Mouse (Mus musculus): ENCODE results near the gene Unc5c.

Unc5c gene

DNA sequence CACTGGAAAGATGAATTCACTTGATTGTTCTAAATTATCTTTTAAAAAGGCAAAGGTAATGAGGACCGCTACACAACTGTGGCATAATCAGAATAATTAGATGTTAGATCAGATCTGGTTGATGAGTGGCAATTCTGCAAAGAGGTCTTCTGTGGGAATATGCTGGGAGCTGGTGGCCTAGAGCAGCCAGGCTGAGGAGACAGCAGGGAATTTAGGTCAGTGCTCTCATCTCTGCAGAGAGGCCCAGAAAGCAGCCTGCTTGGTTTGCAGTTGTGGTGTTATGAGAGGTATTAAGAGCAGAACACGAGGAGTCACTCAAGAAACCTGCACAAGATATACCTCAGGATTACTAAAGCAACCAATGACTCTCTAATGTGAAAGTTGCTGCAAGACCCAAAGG, 133.9 kb downstream of the Unc5c start:
- no peak for DNase-seq (ENCODE audit: low spot score)

DNA sequence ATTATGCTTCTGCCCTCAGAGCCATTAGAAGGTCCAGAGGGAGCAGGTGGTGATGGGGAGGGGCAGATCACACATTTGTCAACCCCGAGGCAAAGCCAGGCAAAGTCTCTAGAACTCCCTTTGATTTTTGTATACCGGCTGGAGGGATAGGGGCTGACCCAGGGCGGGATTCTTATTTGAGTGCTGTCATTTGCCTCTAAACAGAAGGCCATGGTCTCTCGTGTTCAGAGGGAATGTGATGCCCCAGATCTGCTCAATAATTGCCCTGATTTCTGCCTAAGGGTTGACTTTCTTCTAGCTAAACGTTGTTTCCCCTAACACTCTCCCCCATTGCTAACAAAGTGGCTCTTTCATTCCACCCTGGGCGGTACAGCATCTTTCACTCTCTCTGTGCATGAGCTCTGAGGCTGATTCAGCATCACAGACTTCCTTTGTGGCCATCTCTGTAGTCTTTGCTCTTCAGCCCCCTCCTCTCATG, 136.1 kb downstream of the Unc5c start:
- no peak for DNase-seq (ENCODE audit: low spot score)

GRCm38 (mm10) chr3:141616718-141617117, 151.7 kb downstream of the Unc5c start:
- DNase-seq (ENCODE audit: low spot score): no peak

DNA sequence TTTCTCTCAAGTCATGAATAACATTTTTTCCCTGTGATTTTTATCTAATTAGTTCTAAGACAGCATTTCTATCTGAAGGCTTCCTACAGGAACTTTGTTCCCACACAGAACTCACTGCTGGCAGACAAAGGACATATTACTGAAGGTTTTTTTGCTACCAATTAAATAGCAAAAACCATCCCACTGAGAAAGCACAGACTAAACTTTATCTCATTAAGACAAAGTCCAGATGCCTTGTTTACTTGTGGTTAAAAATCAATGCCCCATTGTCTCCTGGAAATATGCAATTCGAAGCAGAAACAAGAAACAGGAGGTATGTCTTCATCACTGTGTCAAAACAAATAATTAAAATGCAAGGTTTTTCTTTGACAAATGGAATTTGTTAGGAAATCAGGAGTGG, 153.7 kb downstream of the Unc5c start:
- no peak for DNase-seq (ENCODE audit: low spot score)

GRCm38 (mm10) chr3:141621496-141621895, 156.5 kb downstream of the Unc5c start:
- no peak for DNase-seq (ENCODE audit: low spot score)

GRCm38 (mm10) chr3:141626935-141627638, 162.1 kb downstream of the Unc5c start:
- no peak for DNase-seq (ENCODE audit: low spot score)

GRCm38 (mm10) chr3:141627639-141627977, 162.6 kb downstream of the Unc5c start:
- no peak for DNase-seq (ENCODE audit: low spot score)

DNA sequence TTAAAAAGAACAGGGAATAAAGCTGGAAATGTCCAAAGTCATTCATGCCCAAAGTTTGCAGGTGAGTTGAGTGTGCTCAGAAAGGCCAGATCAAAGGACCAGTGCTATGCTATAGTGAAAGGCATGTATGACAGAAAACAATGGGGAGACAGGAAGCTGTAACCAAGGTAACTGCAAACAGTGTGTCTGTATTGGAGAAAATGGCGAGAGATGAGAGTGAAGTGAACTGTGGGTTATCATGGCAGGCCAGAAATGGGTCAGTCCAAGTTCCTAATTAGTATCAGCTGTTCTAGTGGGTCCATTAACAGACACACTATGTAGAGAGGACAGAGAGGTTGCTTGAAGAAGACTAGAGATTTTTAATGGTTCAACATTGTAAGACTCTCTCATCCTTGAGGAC, 164.4 kb downstream of the Unc5c start:
- DNase-seq (ENCODE audit: low spot score): no peak

DNA sequence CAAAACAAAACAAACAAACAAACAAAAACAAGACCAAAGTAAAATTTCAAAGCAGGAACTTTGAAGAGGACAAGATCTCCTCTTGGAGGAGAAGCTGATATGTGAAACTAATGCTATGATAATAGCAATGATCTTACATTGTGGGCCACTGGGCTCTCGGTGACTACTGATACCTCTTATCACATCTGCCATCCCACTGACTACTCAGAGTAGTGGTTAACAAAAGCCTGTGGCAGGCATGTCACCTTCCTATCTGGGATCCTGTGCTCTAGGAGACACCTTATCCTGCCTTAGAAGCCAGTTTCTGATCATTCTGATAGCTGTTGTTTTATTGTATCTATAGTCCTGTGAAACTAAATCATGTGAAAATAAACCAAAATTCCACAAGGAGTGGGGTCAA, 172.9 kb downstream of the Unc5c start:
- DNase-seq (ENCODE audit: low spot score): no peak

DNA sequence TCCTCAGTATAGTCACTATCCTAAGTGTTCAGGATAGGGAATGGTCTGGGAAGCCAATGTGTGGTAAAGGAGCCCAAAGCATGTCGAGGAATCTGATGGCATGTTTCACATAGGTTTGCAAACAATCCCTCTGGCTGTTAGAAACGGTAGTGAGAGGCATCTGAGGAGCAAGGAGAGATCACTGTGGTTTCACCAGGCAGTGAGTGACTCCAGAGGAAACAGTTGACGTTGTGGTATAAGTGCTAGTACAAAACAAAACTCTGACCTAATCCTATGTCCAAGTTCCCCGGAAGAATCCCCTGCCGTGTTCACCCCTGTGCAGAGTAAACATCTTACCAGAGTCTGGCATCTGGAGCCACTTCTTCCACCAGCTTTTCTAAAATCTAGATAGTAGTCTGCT, 179.2 kb downstream of the Unc5c start:
- DNase-seq (ENCODE audit: low spot score): no peak

DNA sequence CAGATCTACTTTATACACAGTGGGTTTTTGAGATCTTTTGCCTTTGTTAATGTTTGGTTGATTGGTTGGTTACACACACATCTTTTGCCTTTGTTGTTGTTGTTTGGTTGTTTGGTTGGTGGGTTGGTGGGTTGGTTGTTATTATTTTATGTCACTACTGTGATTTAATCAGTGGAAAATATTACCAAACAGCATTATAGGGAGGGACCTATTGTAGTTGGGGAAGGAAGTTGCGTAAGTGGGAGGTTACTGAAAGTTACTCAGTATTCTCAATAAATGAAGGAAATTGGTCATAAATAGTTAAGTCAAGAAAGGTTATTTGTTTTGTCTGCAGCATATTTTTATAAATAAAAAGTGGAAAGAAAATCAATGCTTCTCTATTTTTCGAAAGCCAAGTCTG, 181.6 kb downstream of the Unc5c start:
- no peak for DNase-seq (ENCODE audit: low spot score)

DNA sequence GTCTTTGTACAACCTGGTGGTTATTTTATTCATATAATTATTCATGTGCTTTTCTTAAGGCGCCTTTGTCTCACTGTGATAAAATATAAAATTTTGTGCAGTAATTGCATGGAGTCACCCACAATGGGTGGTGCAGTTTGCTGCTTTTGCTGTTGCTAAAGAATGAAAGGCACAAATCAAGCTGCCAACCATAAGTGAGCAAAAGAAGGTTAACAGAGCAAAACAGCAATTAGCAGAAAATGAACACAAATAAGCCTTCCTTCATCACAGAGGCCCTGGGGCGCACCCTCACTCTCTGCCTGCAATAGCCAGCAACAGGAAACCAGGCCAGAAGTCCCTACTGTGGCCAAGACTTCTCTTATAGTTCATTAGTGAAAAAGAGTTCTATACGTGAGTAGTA, 185.6 kb downstream of the Unc5c start:
- DNase-seq (ENCODE audit: low spot score): no peak

GRCm38 (mm10) chr3:141653915-141654314, 188.9 kb downstream of the Unc5c start:
- DNase-seq (ENCODE audit: low spot score): no peak

DNA sequence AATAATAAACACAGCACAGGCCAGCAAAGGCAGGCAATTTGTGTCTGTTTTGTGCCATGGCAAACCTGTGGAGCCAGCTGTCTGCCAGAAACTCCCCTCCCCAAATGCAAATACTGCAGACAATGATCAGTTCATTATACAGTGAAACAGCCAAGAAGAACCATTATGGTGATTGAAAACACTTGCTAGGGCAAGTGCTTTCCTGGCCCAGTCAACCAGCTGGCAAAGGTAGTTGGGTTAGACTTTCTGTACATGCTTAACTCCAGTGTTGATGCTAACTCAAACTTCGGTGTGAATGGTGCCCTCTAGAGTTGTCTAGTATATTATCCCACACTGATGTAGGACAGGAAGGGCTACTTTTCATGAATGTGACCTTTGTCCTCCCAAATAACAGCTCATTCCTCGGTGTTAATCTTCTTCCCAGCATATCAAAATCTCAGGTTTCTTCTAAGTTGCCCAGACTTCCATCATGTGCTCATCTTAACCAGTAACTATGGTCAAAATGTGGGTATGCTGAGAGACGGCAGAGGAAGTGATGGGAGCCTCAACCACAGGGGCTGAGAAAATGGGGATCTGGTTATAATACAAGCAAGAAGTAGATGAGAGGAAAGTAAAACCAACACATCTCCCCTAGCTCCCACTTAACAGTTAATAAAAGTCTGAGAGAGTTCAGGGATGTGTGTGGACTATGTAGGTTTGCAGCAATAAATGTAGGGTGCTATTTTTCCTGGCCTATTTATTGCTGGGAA, 194.2 kb downstream of the Unc5c start:
- no peak for DNase-seq (ENCODE audit: low spot score)

DNA sequence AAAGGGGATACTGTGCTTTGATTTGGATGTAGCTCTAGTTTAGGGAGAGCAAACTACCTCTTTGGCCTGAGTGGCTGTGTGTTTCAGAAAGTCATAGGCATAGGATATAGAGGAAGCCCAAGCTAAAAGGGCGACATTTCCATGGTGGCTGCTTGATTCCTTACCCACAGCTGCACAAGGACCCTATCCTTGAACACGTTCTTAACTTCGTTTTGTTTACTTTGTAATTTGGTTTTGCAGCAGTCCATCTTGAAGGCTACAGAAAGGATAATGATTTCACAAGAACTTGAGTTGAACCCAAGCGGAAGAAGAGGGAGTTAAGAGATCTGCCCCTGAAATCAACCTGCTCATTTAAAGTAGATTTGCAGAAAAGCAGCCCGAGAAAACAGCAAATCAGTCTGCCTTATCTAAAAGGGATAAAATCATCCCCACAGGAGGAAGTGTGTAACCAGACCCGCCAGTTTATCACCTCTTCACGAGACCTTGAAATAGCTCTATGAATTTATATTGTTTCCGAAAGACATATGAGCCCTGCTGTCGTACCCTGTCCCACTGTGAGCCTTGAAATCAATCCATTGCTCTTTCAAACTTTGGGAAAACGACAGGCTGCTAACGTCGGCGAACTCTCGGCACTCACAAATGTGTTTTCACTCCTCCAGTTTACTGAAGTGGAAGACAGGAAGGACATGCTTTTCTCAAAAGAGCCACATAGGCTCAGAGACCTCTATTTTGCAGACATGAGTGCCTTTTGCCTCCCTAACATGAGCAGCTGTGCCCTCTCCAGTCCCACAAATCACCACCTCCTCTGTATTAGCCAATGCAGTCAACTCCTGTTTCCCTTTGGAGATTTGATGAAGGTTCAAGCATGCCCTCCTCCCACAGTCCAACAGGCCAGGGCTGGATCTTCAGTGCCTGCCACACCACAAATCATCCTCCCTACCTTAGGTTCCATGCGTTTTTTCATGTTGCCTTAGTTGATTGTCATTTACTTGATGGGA, 195.3 kb downstream of the Unc5c start:
- no peak for DNase-seq (ENCODE audit: low spot score)

GRCm38 (mm10) chr3:141689113-141689512, 224.1 kb downstream of the Unc5c start:
- DNase-seq (ENCODE audit: low spot score): no peak

GRCm38 (mm10) chr3:141690676-141691075, 225.7 kb downstream of the Unc5c start:
- no peak for DNase-seq (ENCODE audit: low spot score)

GRCm38 (mm10) chr3:141691418-141691817, 226.4 kb downstream of the Unc5c start:
- no peak for DNase-seq (ENCODE audit: low spot score)

- DNase-seq (ENCODE audit: low spot score): no peak
Observed at GRCm38 (mm10) chr3:141691846-141692245, 226.8 kb downstream of the Unc5c start.

DNA sequence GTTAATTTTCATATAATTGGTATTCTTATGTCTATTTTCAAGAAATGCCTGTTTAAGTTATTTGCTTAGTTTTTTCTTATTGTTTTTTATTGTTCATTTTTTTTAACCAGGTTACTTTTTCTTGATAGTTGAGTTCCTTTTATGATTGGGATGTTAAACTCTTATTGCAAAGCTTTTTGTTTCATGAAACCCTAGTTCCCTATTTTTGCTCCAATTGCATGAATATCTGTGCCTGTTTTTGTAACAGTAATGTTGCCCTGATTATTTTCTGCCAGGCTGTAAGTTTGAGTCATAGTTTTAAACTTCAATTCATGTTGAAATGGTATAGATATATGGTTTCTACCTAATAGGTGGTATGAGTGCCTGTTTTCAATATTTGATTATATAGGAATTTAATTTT, 234.2 kb downstream of the Unc5c start:
- no peak for DNase-seq (ENCODE audit: low spot score)

DNA sequence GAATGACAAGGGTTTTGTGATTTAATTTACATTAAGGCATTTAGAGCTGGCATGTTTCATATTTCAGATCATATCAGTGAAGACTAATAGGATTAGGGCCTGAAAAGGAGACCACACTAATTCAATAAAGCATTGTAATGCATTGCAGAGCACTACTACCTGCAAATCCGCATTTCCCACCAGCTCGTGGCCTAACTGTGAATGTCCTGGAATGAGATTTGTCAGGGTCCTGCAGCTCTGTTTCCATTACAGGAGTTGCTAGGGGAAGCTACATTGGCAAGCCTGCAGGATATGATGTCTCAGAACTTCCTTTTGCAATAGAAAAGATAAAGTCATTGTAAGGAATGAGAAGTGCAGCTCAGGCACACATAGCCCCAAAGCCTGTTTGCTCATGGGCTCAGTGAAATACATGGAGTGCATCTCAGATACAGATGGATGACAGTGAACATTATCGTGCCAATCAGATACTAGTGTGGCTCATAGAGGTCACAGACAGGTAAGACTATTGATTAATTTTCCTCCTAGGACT, 236.4 kb downstream of the Unc5c start:
- no peak for DNase-seq (ENCODE audit: low spot score)

GRCm38 (mm10) chr3:141711601-141712000, 246.6 kb downstream of the Unc5c start:
- DNase-seq (ENCODE audit: low spot score): no peak
